ENCODE assay signal across 8 mouse cellular contexts in the genomic region with DNA sequence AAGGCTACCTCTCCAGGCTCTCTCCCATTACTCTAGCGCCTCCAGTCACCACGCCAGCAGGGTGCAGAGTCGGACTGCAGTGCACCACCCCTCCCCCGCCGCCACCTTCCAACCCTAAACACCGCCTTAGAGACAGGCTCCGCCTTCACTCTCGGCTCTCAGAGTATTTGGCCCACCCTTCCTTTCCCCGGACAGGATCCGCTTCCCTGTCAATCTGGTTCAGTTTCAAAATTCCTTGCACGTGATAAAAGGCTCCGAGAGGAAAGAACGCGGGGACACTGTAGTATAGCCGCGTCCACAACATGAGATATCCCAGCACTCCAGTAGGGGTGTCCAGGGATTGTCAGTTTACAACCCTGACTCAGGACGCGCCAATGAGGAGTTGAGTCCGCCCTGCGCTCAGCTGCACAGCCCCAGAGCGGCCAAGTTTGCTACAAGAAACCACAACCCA. TPM values are rescaled to one million over a fixed set of nuclear protein-coding genes. Genes with fewer than 3 reads are reported as not detected.
A peak's percentile ranks its signal among the peaks of the same experiment; 100 is the strongest.
DNase-seq lines count a peak whose midpoint lies in the region; ATAC-seq lines count a peak whose summit lies in the region.

No protein-coding gene starts in this region.

- H3K4me1 ChIP-seq in limb, embryonic 10.5 days: peaks cover 45% of the 10 kb centered on the region
- H3K4me1 ChIP-seq in midbrain, embryonic 10.5 days: peaks cover 51% of the 10 kb centered on the region

- DNase-seq in cerebellum, adult 11 months: peak; percentile 9
- peak; percentile 23 for DNase-seq in fat pad, adult 2 months (ENCODE audit: extremely low read depth, low read depth, low spot score)
- DNase-seq in heart, adult 9 months (ENCODE audit: low spot score in 2 of 2): peak; percentile 94 to 96
- peak; percentile 97 for DNase-seq in kidney, adult 9 months
- DNase-seq in limb, embryonic 10.5 days (ENCODE audit: low spot score): peak; percentile 78
- DNase-seq in midbrain, embryonic 10.5 days (ENCODE audit: low spot score): peak; percentile 74
- peak; percentile 17 to 25 for DNase-seq in spleen, postnatal 36 days (ENCODE audit: low spot score in 2 of 2)

- no peaks in the 10 kb centered on the region for H3K9me3 ChIP-seq in limb, embryonic 10.5 days (replicated peaks)
- H3K9me3 ChIP-seq in midbrain, embryonic 10.5 days (replicated peaks): no peaks in the 10 kb centered on the region

- under 1% methylated on average over 21 of the region's 21 CpGs for WGBS in limb, embryonic 10.5 days
- WGBS in midbrain, embryonic 10.5 days: under 1% methylated on average over 21 of the region's 21 CpGs

- peak overlapping the region; percentile 74 for H3K4me3 ChIP-seq in limb, embryonic 10.5 days
- peak overlapping the region; percentile 70 for H3K4me3 ChIP-seq in midbrain, embryonic 10.5 days

- peaks cover 4% of the 10 kb centered on the region; the same call in 1 of the 2 replicates for H3K36me3 ChIP-seq in limb, embryonic 10.5 days
- H3K36me3 ChIP-seq in midbrain, embryonic 10.5 days: 0 out of 2 replicates have a peak, but pooled peaks cover 3% of the 10 kb centered on the region

- H3K27ac ChIP-seq in limb, embryonic 10.5 days: peak overlapping the region; percentile 67; the same call in 1 of the 2 replicates
- H3K27ac ChIP-seq in midbrain, embryonic 10.5 days (replicated peaks): no peak overlapping the region

- peaks cover 46% of the 10 kb centered on the region for H3K27me3 ChIP-seq in limb, embryonic 10.5 days (ENCODE audit: low read depth, poor library complexity, severe bottlenecking)
- peaks cover 87% of the 10 kb centered on the region for H3K27me3 ChIP-seq in midbrain, embryonic 10.5 days (ENCODE audit: low read depth, poor library complexity, severe bottlenecking)

- no peak for ATAC-seq in cerebellum, adult (ENCODE audit: insufficient number of reproducible peaks, low FRiP score, low TSS enrichment)

RNA-seq across cellular contexts. Expression of a gene that starts 2.0 kb away (rescaled TPM):
- polyA plus RNA-seq in limb, embryonic 10.5 days (2016; fragmentation: Nextera tagmentation; extraction: Ambion mirVana): 2.5 and 3.0 TPM in 2 replicates
- polyA plus RNA-seq in midbrain, embryonic 10.5 days (2016; fragmentation: Nextera tagmentation; extraction: Ambion mirVana): 1.3 and 1.9 TPM in 2 replicates

Comparison
In these comparisons a context has a peak if more than half of its experiments do, and no peak if none do; other contexts are left out.
1. DNase-seq: peak in every context shown above with its lines; median percentile 97 in kidney, adult 9 months; 95 in heart, adult 9 months; 78 in limb, embryonic 10.5 days; 74 in midbrain, embryonic 10.5 days; 23 in fat pad, adult 2 months; 21 in spleen, postnatal 36 days; 9 in cerebellum, adult 11 months.